Mouse (Mus musculus) thymus, adult 2 months (tissue): Measurements from ENCODE around the gene Csnk1e.

Experiments used
- CTCF ChIP-seq: fragments of 200-500 bp; IDR thresholded peaks from 2 replicates; pipeline ENCODE4 v1.5.1; 2012; ENCODE audit warnings: mild to moderate bottlenecking, control low read depth, low read length, moderate library complexity, borderline replicate concordance; ENCODE audit not compliant: control insufficient read depth, poor library complexity, insufficient read depth; ENCODE audit errors: extremely low read depth
- POLR2A ChIP-seq: fragments of 200-500 bp; IDR thresholded peaks from 2 replicates; pipeline ENCODE4 v1.6.1; 2012; ENCODE audit warnings: mild to moderate bottlenecking, low read length, control low read depth, moderate library complexity; ENCODE audit not compliant: control insufficient read depth, poor library complexity, insufficient read depth; ENCODE audit errors: extremely low read depth

DNA sequence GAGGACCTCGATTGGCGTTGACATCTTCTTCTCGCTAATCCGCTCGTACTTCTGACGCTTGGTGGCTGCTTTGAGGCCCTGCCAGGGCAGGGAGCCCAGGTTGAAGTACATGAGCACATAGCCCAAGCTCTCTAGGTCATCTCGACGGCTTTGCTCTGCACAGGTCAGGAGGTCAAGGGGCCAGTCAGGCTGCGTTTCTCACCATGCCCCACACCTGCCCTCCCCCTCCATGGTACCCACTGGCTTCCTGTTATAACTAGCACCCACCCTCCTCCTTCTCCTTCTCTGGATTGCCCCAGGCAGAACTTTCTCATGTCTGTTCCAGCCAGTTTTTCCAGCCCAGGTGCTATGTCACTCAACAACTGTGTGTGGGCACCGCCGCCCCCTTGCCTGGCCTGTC is 29.9 kb downstream of the Csnk1e start:
- TF ChIP-seq CTCF (no peak), POLR2A (no peak)
